Mouse (Mus musculus) cortical plate, adult 2 months (tissue): ENCODE results near the gene Foxl2.

ENCODE experiments used
- CTCF ChIP-seq: fragments of 200-500 bp; IDR thresholded peaks from 2 replicates; pipeline ENCODE4 v1.5.1; 2011; ENCODE audit warnings: mild to moderate bottlenecking, control low read depth, low read length; ENCODE audit not compliant: insufficient read depth; ENCODE audit errors: extremely low read depth
- POLR2A ChIP-seq: fragments of 200-500 bp; IDR thresholded peaks from 2 replicates; pipeline ENCODE4 v1.6.1; 2011; ENCODE audit warnings: mild to moderate bottlenecking, low read length, control low read depth; ENCODE audit not compliant: insufficient read depth; ENCODE audit errors: extremely low read depth

GRCm38 (mm10) chr9:98920629-98921523, 34.2 kb upstream of the Foxl2 start:
- TF ChIP-seq CTCF (no peak), POLR2A (no peak)
